Mouse (Mus musculus): ENCODE measurements around the gene Slc9a2. TPM values are rescaled to one million over a fixed set of nuclear protein-coding genes. Genes with fewer than 3 reads are reported as not detected.
"Not testable (repeated sequence)": the region's sequence is repeated elsewhere in the genome, so short reads cannot be mapped to it uniquely, and the experiment has no call there.

The Slc9a2 gene
- total RNA-seq (2021): 1 to 10 TPM in 1 of 2 experiments, under 1 TPM in 1; 0.99 to 1.7 TPM
- long read RNA-seq, experiment 1: 0 reads
- long read RNA-seq, experiment 2, full-length matches to known transcripts: 3 of 3 reads
- long read RNA-seq, experiment 2, partial matches to known transcripts: 0 of 3 reads
- long read RNA-seq, experiment 2, other reads (novel, unspliced or antisense): 0 of 3 reads

GRCm38 (mm10) chr1:40680067-40680867 is at the start of gene Slc9a2:
Gene Slc9a2, plus strand, starts transcription at chr1:40680574.
- DNase-seq (ENCODE audit: low spot score in 2 of 2): no peak

GRCm38 (mm10) chr1:40632407-40633062 is 47.8 kb upstream of the Slc9a2 start:
- no peak for DNase-seq (ENCODE audit: low spot score in 2 of 2)

GRCm38 (mm10) chr1:40634608-40635007 is 45.8 kb upstream of the Slc9a2 start:
- DNase-seq (ENCODE audit: low spot score in 2 of 2): no peak

GRCm38 (mm10) chr1:40648234-40648633 is 32.1 kb upstream of the Slc9a2 start:
- no peak for DNase-seq (ENCODE audit: low spot score in 2 of 2)

- DNase-seq (ENCODE audit: low spot score in 2 of 2): no peak
Observed at GRCm38 (mm10) chr1:40650803-40651497, 29.4 kb upstream of the Slc9a2 start.

GRCm38 (mm10) chr1:40657035-40657434 is 23.3 kb upstream of the Slc9a2 start:
- no peak for DNase-seq (ENCODE audit: low spot score in 2 of 2)

GRCm38 (mm10) chr1:40657978-40658496 is 22.3 kb upstream of the Slc9a2 start:
- DNase-seq (ENCODE audit: low spot score in 2 of 2): no peak

GRCm38 (mm10) chr1:40659017-40659416 is 21.4 kb upstream of the Slc9a2 start:
- DNase-seq (ENCODE audit: low spot score in 2 of 2): no peak

- DNase-seq (ENCODE audit: low spot score in 2 of 2): no peak
Observed at GRCm38 (mm10) chr1:40659496-40659895, 20.9 kb upstream of the Slc9a2 start.

- no peak for DNase-seq (ENCODE audit: low spot score in 2 of 2)
Observed at GRCm38 (mm10) chr1:40660838-40661237, 19.5 kb upstream of the Slc9a2 start.

GRCm38 (mm10) chr1:40665401-40666370 is 14.7 kb upstream of the Slc9a2 start:
- no peak for DNase-seq (ENCODE audit: low spot score in 2 of 2)

- DNase-seq (ENCODE audit: low spot score in 2 of 2): not testable (repeated sequence)
Observed at GRCm38 (mm10) chr1:40667442-40667841, 12.9 kb upstream of the Slc9a2 start.

- DNase-seq (ENCODE audit: low spot score in 2 of 2): no peak
Observed at GRCm38 (mm10) chr1:40670025-40670424, 10.3 kb upstream of the Slc9a2 start.

- DNase-seq (ENCODE audit: low spot score in 2 of 2): no peak
Observed at GRCm38 (mm10) chr1:40671490-40671889, 8.9 kb upstream of the Slc9a2 start.

GRCm38 (mm10) chr1:40677306-40677705 is 3.1 kb upstream of the Slc9a2 start:
- no peak for DNase-seq (ENCODE audit: low spot score in 2 of 2)

- DNase-seq (ENCODE audit: low spot score in 2 of 2): no peak
Observed at GRCm38 (mm10) chr1:40680868-40681698, 709 bp downstream of the Slc9a2 start.

GRCm38 (mm10) chr1:40681699-40682510 is 1.5 kb downstream of the Slc9a2 start:
- no peak for DNase-seq (ENCODE audit: low spot score in 2 of 2)

- no peak for DNase-seq (ENCODE audit: low spot score in 2 of 2)
Observed at GRCm38 (mm10) chr1:40694296-40694695, 13.9 kb downstream of the Slc9a2 start.

Data from adrenal gland, postnatal 4 days (tissue).